Mouse (Mus musculus) testis, postnatal 14 days (tissue): Measurements from ENCODE around the gene Slc38a2.

Experiments used
- DNase-seq: peaks from one replicate; pipeline ENCODE4 v3.0.0; 2021; ENCODE audit warnings: low spot score

Gene Slc38a2

GRCm38 (mm10) chr15:96718466-96718865 is 18.9 kb upstream of the Slc38a2 start:
- DNase-seq: no peak

DNA sequence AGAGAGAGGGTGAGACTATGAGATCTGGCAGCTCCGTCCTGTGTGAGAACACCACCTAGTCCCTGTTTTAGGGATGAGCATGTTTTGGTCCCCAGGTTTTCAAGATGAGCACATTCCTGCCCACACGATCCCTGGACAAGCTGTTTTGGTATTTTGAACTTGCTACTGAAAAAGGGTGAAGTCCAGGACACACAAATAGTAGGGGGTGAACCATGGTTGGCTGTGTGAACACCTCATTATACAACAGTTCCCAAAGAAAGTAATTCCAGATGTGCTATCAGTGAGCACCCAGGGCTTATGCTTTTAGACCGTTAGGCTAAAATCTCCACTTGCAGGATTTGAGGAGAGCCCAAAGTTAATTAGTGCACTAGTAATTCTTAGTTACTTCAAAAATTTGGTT is 17.7 kb upstream of the Slc38a2 start:
- no peak for DNase-seq

- DNase-seq: no peak
Measured at GRCm38 (mm10) chr15:96716371-96716770, 16.8 kb upstream of the Slc38a2 start.

GRCm38 (mm10) chr15:96715692-96716080 is 16.2 kb upstream of the Slc38a2 start:
- DNase-seq: no peak

GRCm38 (mm10) chr15:96715079-96715691 is 15.7 kb upstream of the Slc38a2 start:
- DNase-seq: no peak

GRCm38 (mm10) chr15:96714676-96715016 is 15.1 kb upstream of the Slc38a2 start:
- DNase-seq: no peak

- no peak for DNase-seq
Measured at GRCm38 (mm10) chr15:96713758-96714675, 14.5 kb upstream of the Slc38a2 start.

DNA sequence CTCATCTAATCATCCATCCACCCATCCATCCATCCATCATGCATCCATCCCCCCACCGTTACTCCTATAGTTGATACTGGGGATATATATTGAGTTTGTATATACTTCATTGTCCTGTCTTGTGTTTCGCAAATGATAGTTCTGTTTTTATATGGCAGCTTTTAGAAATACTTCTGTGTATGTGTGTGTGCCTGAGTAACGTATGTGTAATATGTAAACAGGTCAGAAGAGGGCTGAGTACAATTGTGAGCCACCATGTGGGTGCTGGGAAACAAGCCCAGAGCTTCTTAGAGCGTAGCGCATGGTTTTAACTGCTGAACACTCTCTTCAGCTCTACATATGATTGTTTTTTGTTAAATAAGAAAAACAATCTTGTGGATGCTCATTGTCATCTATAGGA is 12.8 kb upstream of the Slc38a2 start:
- DNase-seq: no peak

DNA sequence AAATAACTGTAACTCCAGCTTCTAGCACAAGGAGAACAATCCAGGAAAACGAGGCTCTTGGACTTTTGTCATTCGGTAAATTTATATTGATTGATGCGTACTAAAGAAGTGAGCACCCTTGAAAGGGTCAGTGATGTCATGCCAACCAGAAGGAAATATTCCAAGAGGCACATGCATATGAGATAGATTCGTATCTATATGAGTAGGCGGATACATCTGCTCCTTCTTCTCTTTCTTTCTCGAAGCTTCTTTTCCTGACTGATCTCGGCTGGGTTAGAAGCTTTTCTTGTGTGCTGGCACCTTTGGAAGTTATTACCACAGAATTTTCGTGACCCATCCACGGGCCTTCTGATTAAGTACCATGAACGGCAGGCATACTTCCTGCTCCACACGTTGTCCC is 12.1 kb upstream of the Slc38a2 start:
- DNase-seq: no peak

DNA sequence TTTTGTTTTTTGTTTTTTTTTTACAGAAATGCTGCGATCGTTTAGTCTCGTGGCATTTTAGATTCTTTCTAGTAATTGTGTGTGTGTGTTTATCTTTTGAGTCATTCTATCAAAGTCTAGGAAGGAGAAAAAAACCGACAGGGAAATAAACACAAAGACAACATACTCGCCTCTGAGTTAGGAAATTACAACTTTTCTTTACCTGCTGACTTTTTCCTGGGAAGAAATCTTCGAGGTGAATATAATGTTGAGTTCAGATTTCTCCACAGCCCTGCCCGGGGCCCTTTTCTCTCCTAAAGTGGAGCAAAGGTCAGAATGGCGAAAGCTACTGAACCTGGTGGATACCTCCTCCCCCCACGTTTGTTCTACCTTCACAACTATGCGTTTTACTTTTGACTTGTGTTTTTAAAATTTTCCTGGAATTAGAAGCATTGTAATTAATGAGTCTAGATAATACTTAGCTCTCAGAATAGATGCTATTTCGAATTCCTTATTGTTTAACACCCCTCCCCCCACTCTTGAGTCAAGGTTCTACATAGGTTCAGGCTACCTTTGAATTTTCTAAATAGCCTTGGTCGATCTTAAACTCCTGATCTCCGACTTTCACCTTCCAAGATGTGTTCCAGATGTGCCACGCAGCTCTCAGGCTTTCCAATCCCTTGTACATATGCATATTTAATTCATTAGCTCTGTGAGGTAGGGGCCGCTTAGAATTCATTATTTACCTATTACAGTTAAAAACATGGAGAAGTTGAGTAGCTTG is 11.0 kb upstream of the Slc38a2 start:
- no peak for DNase-seq

GRCm38 (mm10) chr15:96709491-96710351 is 10.2 kb upstream of the Slc38a2 start:
- peak; percentile 98 for DNase-seq

GRCm38 (mm10) chr15:96708976-96709490 is 9.5 kb upstream of the Slc38a2 start:
- peak; percentile 22 for DNase-seq

DNA sequence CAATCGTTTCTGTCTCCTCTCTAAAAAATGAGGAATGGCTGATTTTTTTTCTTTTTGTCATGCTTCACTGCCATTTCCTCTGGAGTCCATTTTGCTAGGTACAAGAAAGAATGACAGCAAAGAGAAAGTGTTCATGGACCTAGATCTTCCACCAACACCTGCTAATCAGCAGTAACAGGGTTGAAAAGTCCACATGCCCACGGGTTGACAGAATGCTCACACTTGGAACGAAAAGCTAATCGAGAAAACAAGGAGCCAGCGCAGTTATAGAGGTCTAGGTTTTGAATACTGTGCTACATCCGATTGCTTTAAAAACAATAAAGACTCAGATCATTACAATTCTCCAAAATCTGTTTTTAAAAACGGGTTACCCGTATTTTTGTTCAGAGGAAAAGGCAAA is 8.9 kb upstream of the Slc38a2 start:
- no peak for DNase-seq

GRCm38 (mm10) chr15:96707936-96708335 is 8.4 kb upstream of the Slc38a2 start:
- no peak for DNase-seq

DNA sequence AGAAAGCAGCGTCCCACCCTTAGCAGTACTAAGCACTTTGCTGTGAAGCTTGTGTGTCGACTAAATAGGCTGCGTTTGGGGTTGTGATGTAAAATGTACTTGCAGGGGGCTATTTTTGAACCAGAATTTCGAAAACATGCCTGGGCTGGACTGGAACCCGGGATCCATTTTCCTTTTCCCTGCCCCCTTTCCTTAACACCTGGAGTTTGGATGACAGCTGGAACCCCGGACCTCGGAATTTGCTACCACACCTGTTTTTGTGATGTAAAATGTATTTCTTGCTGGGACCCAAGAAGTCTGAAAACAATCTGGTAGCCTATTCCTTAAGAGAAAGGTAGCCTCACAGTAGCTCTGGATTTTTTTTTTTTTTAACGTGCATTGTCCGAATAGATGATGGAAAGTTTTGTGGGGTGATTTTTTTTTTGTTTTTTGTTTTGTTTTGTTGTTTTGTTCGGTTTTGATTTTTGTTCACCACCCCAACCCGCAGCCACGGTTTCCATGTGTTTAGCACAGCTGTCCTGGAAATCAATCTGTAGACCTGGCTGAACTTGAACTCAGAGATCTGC is 3.0 kb upstream of the Slc38a2 start:
- DNase-seq: no peak

- no peak for DNase-seq
Measured at GRCm38 (mm10) chr15:96700766-96701165, 1.2 kb upstream of the Slc38a2 start.

- peak; percentile 85 for DNase-seq
Measured at GRCm38 (mm10) chr15:96698658-96699448, 677 bp downstream of the Slc38a2 start.

- DNase-seq: no peak
Measured at GRCm38 (mm10) chr15:96697901-96698657, 1.5 kb downstream of the Slc38a2 start.

DNA sequence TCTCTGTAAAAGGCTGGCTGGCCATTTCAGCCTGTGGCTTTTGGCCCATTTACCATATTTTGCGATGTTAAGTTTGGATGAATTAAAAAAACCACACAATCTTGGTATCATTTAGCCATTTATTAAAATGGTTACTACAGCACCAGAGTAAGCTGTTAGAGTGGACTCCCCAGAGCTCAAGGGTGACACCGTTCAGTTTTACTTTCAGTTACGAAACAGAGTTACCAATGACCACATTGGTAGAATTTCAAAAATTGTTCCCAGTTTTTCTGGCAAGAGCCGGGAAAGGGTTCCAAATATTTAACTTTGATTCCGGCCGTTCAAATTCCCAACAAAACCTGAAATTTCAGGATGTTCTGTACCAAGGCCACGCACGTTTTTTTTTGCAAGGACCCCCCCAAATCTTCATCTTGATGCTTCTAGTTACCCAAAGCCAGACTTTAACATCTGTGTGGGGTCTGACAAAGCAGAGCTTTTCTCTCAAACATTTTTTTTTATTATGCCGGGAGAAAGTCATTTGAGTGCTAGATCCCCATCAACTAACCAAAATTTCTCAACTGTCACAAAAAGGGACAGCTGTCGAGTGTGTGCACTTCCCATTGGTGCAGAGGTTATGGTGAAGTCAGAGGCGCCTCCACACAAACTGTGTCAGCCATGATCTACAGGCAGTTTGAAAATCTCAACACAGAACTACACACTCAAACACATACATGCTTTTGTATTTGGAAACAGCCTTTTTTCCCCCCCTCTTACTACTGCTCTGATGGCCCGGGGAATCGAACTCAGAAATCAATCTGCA is 2.8 kb downstream of the Slc38a2 start:
- no peak for DNase-seq
